8 mouse cellular contexts compared by ENCODE assay signal in genomic region chr12:69986241-69986762, GRCm38 (mm10). TPM values are rescaled to one million over a fixed set of nuclear protein-coding genes. Genes with fewer than 3 reads are reported as not detected.
DNase-seq lines count a peak whose midpoint lies in the region; ATAC-seq and TF ChIP-seq lines count a peak whose summit lies in the region.

No protein-coding gene starts in this region.

- H3K4me1 ChIP-seq in thymus, adult 2 months (replicated peaks; ENCODE audit: control insufficient read depth, insufficient read depth, low read length): no peaks in the 10 kb centered on the region
- H3K4me1 ChIP-seq in bone marrow, adult 2 months (ENCODE audit: control insufficient read depth, insufficient read depth, low read length): no peaks in the 10 kb centered on the region
- H3K4me1 ChIP-seq in forebrain, embryonic 15.5 days: peaks cover 16% of the 10 kb centered on the region
- peaks cover 9% of the 10 kb centered on the region for H3K4me1 ChIP-seq in intestine, embryonic 14.5 days (replicated peaks; ENCODE audit: control insufficient read depth, insufficient read depth, low read length)
- H3K4me1 ChIP-seq in liver, embryonic 15.5 days (replicated peaks): peaks cover 43% of the 10 kb centered on the region

- peak overlapping the region; percentile 71 for H3K9ac ChIP-seq in forebrain, embryonic 15.5 days (replicated peaks)
- H3K9ac ChIP-seq in intestine, embryonic 14.5 days (ENCODE audit: low read length): peak overlapping the region; percentile 85
- peak overlapping the region; percentile 96 for H3K9ac ChIP-seq in liver, embryonic 15.5 days

- peaks cover 16% of the 10 kb centered on the region for H3K36me3 ChIP-seq in thymus, adult 2 months (ENCODE audit: control insufficient read depth, insufficient read depth, low read length)
- H3K36me3 ChIP-seq in forebrain, embryonic 15.5 days: peaks cover 18% of the 10 kb centered on the region; the same call in 1 of the 2 replicates
- H3K36me3 ChIP-seq in intestine, embryonic 14.5 days (ENCODE audit: control insufficient read depth, insufficient read depth, low read length): peaks cover 29% of the 10 kb centered on the region
- peaks cover 32% of the 10 kb centered on the region for H3K36me3 ChIP-seq in liver, embryonic 15.5 days (replicated peaks)

- peak overlapping the region; percentile 67 for H3K4me2 ChIP-seq in forebrain, embryonic 15.5 days (replicated peaks)
- peak overlapping the region; percentile 63 for H3K4me2 ChIP-seq in intestine, embryonic 14.5 days (ENCODE audit: low read length)
- peak overlapping the region; percentile 86 for H3K4me2 ChIP-seq in liver, embryonic 15.5 days

- no peak for TF ChIP-seq CTCF in thymus, adult 2 months (IDR thresholded peaks at IDR 0.05; ENCODE audit: borderline replicate concordance, control insufficient read depth, extremely low read depth, insufficient read depth, low read length, poor library complexity)
- no peak for TF ChIP-seq CTCF in bone marrow, adult 2 months (IDR thresholded peaks at IDR 0.05; ENCODE audit: control insufficient read depth, insufficient read depth, low read length)

- no peak overlapping the region for H3K27ac ChIP-seq in thymus, adult 2 months (ENCODE audit: control insufficient read depth, insufficient read depth, low read length)
- peak overlapping the region; percentile 93 for H3K27ac ChIP-seq in bone marrow, adult 2 months (ENCODE audit: control insufficient read depth, insufficient read depth, low read depth, low read length, poor library complexity)
- peak overlapping the region; percentile 75 for H3K27ac ChIP-seq in forebrain, embryonic 15.5 days (replicated peaks)
- peak overlapping the region; percentile 86 for H3K27ac ChIP-seq in intestine, embryonic 14.5 days (ENCODE audit: low read depth)
- peak overlapping the region; percentile 94 for H3K27ac ChIP-seq in liver, embryonic 15.5 days (replicated peaks)

- no peak for TF ChIP-seq POLR2A in thymus, adult 2 months (IDR thresholded peaks at IDR 0.05; ENCODE audit: control insufficient read depth, extremely low read depth, insufficient read depth, low read length, poor library complexity)
- no peak for TF ChIP-seq POLR2A in bone marrow, adult 2 months (IDR thresholded peaks at IDR 0.05; ENCODE audit: borderline replicate concordance, control insufficient read depth, low read depth, low read length)

- DNase-seq in thymus, adult 2 months: peak; percentile 32
- no peak for DNase-seq in thymus, postnatal 25 days
- DNase-seq in intestine, embryonic 14.5 days (ENCODE audit: low spot score): peak; percentile 84
- DNase-seq in neural tube, embryonic 10.5 days (ENCODE audit: extremely low spot score, low spot score): peak; percentile 68
- no peak for DNase-seq in layer of hippocampus, adult 11-12 months (ENCODE audit: low spot score)

- 1% methylated on average over 36 of the region's 36 CpGs for WGBS in thymus, adult 2 months
- WGBS in bone marrow, adult 2 months: under 1% methylated on average over 35 of the region's 36 CpGs
- WGBS in forebrain, embryonic 15.5 days: 0% methylated on average over 34 of the region's 36 CpGs
- under 1% methylated on average over 36 of the region's 36 CpGs for WGBS in intestine, embryonic 14.5 days
- WGBS in liver, embryonic 15.5 days (ENCODE audit: insufficient replicate concordance): 0% methylated on average over 36 of the region's 36 CpGs

- H3K27me3 ChIP-seq in thymus, adult 2 months (ENCODE audit: control insufficient read depth, insufficient read depth, low read length): no peaks in the 10 kb centered on the region
- no peaks in the 10 kb centered on the region for H3K27me3 ChIP-seq in forebrain, embryonic 15.5 days
- H3K27me3 ChIP-seq in intestine, embryonic 14.5 days (replicated peaks; ENCODE audit: control insufficient read depth, insufficient read depth, low read length): no peaks in the 10 kb centered on the region
- no peaks in the 10 kb centered on the region for H3K27me3 ChIP-seq in liver, embryonic 15.5 days

- H3K4me3 ChIP-seq in thymus, adult 2 months (ENCODE audit: control insufficient read depth, insufficient read depth, low read length): peak overlapping the region; percentile 93
- peak overlapping the region; percentile 99 for H3K4me3 ChIP-seq in bone marrow, adult 2 months (replicated peaks; ENCODE audit: control insufficient read depth, low read depth, low read length)
- H3K4me3 ChIP-seq in forebrain, embryonic 15.5 days: peak overlapping the region; percentile 66
- peak overlapping the region; percentile 88 for H3K4me3 ChIP-seq in intestine, embryonic 14.5 days (ENCODE audit: low read depth, low read length)
- H3K4me3 ChIP-seq in liver, embryonic 15.5 days (replicated peaks): peak overlapping the region; percentile 88

- H3K9me3 ChIP-seq in forebrain, embryonic 15.5 days: no peaks in the 10 kb centered on the region
- H3K9me3 ChIP-seq in intestine, embryonic 14.5 days (ENCODE audit: control insufficient read depth, low read length): no peaks in the 10 kb centered on the region
- H3K9me3 ChIP-seq in liver, embryonic 15.5 days (replicated peaks): no peaks in the 10 kb centered on the region

- peak; percentile 52; the same call in 1 of the 2 replicates for ATAC-seq in forebrain, embryonic 15.5 days (replicated peaks)
- ATAC-seq in intestine, embryonic 14.5 days (replicated peaks; ENCODE audit: low FRiP score, low TSS enrichment, low read depth): peak; percentile 63
- ATAC-seq in liver, embryonic 15.5 days (ENCODE audit: insufficient read depth): peak; percentile 61

RNA-seq across cellular contexts. Expression of gene Sav1, which starts 0.5 kb away (rescaled TPM):
- polyA plus RNA-seq in thymus, adult 2 months (2012; rRNA removed): 22.2 and 23.7 TPM in 2 replicates
- 22.9 and 28.9 TPM in 2 replicates for polyA plus RNA-seq in bone marrow, adult 2 months (2011; ENCODE audit: insufficient read depth, insufficient read length, low replicate concordance, missing spikeins)
- 4.1 TPM in 2 replicates for polyA plus RNA-seq in forebrain, embryonic 15.5 days (2015; fragmentation: Nextera tagmentation; extraction: Ambion mirVana)
- 4.1 and 6.6 TPM in 2 replicates for polyA plus RNA-seq in intestine, embryonic 14.5 days (2014; fragmentation: Nextera tagmentation; extraction: Ambion mirVana)
- 3.7 and 3.8 TPM in 2 replicates for polyA plus RNA-seq in liver, embryonic 15.5 days (2015; fragmentation: Nextera tagmentation; extraction: Ambion mirVana)

Comparison
In these comparisons a context has a peak if more than half of its experiments do, and no peak if none do; other contexts are left out.
1. DNase-seq: peak in thymus, adult 2 months (single experiment), intestine, embryonic 14.5 days (single experiment) and neural tube, embryonic 10.5 days (single experiment); none in thymus, postnatal 25 days (single experiment) and layer of hippocampus, adult 11-12 months (single experiment).
2. Peak in every context shown above with its lines, with median percentiles within 50 percentile points of each other: H3K4me3 ChIP-seq, ATAC-seq, H3K4me2 ChIP-seq and H3K9ac ChIP-seq.